Mouse (Mus musculus): ENCODE results near the gene Patl1.
"Not testable (repeated sequence)": the region's sequence is repeated elsewhere in the genome, so short reads cannot be mapped to it uniquely, and the experiment has no call there.

Gene Patl1

GRCm38 (mm10) chr19:11966201-11966636 lies 54.0 kb downstream of the Patl1 start:
- DNase-seq (ENCODE audit: low spot score in 2 of 2): peak; percentile 41 to 44

GRCm38 (mm10) chr19:11969155-11970050 lies 57.2 kb downstream of the Patl1 start:
- peak; percentile 37 to 48 for DNase-seq (ENCODE audit: low spot score in 2 of 2)

DNA sequence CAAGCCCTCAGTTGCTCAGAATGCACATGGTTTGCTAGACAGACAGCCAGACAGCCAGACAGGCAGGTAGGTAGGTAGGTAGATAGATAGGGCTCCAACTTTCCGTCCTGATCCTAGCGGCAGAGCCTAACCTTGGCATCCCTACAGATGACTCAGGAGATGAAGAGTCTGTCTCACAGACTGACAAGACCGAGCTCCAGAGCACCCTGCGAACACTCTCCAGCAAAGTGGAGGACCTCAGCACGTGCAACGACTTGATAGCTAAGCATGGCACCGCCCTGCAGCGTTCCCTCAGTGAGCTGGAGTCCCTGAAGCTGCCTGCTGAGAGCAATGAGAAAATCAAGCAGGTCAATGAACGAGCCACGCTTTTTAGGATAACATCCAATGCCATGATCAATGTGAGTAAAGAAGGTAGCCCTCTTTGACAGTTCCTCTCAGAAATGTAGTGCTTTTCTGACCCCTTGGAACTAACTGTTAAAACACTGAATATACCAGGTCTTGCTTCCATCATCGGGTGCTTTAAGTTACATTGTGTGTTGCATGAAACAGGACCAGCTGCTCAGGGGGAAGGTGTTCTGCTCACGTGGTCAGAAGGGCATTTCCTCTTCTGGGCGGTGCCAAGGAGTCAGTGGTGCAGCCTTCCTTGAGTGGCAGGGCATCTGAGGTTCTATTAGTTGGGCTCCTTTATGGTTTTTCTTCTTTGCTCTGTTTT lies 61.5 kb downstream of the Patl1 start:
- no peak for DNase-seq (ENCODE audit: low spot score in 2 of 2)

GRCm38 (mm10) chr19:11974223-11974540 lies 62.0 kb downstream of the Patl1 start:
- no peak for DNase-seq (ENCODE audit: low spot score in 2 of 2)

- DNase-seq (ENCODE audit: low spot score in 2 of 2): no peak
These were observed 63.5 kb downstream of the Patl1 start for GRCm38 (mm10) chr19:11975683-11976082.

DNA sequence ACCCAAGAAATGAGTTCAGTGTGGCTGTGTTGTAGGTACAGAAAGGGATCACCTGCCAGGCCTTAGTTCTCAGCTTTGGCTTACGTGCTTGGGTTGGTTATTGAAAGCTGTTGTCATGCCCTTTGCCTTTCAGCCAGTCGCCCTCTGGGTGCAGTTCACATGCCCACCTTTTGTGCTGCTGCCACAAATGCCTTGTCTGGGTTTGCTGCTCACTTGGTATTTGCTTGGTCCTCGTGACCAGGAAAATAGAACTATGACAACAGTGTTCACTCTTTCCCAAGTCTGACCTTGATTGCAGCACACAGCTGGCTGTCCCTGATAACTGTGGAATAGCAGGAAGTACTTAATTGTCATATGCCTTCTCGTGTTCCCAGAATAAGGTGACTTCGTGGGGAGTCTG lies 65.2 kb downstream of the Patl1 start:
- peak in 1 of 2 experiments; percentile 51 for DNase-seq (ENCODE audit: low spot score in 2 of 2)

- DNase-seq (ENCODE audit: low spot score in 2 of 2): no peak
These were observed 68.3 kb downstream of the Patl1 start for GRCm38 (mm10) chr19:11980471-11980870.

- not testable (repeated sequence) for DNase-seq (ENCODE audit: low spot score in 2 of 2)
These were observed 72.4 kb downstream of the Patl1 start for GRCm38 (mm10) chr19:11984614-11985013.

DNA sequence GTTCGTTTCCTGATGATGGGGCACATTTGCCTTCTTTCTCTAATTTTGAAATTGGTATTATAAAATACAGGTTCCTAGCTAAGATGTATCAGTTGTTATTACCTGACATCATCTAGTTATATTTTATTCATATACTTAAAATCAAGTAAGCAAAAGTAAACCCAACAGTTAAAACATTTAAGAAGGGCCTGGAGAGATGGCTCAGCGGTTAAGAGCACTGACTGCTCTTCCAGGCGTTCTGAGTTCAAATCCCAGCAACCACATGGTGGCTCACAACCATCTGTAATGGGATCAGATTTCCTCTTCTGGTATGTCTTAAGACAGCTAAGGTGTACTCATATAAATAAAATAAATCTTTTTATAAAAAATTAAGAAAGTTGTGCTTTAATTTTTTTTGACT lies 75.6 kb downstream of the Patl1 start:
- no peak for DNase-seq (ENCODE audit: low spot score in 2 of 2)

GRCm38 (mm10) chr19:11989334-11989733 lies 77.1 kb downstream of the Patl1 start:
- DNase-seq (ENCODE audit: low spot score in 2 of 2): no peak

- DNase-seq (ENCODE audit: low spot score in 2 of 2): no peak
These were observed 79.8 kb downstream of the Patl1 start for GRCm38 (mm10) chr19:11992034-11992433.

- no peak for DNase-seq (ENCODE audit: low spot score in 2 of 2)
These were observed 80.3 kb downstream of the Patl1 start for GRCm38 (mm10) chr19:11992441-11993029.

Measured in heart, adult 9 months (tissue).